Mouse (Mus musculus): ENCODE measurements around the gene Dennd5a. TPM values are rescaled to one million over a fixed set of nuclear protein-coding genes. Genes with fewer than 3 reads are reported as not detected.

Gene Dennd5a
- polyA plus RNA-seq, 1 experiment: 153 TPM

DNA sequence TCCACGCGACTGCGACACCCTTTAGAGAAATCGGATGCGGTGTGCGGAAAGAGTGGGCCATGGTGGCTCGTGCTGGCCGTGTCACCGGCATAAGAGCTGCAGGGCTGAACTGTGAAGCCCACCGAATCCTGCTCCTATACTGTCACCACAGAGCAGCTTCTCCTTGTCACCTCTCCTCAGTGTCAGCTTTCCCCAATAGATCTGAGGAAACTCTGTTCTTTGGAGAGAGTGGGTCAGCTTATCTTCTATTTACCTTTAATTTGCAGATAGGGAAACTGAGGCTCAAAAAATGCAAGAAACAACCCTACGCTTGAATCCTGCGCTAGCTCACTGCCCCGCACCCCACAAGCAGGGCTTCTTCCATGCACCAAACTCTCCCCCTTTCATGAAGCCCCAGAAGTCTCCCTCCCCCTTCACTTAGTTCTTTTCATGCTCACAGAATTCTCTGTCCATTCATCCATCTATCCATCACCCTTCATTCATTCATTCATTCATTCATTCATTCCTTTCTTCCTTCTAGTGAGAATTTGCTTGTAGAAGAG, 414 bp upstream of the Dennd5a start:
- TF ChIP-seq POLR2A (IDR thresholded peaks at IDR 0.05; ENCODE audit: borderline replicate concordance, extremely low read depth, insufficient read depth, insufficient read length, poor library complexity, severe bottlenecking): no peak
- TF ChIP-seq CTCF (IDR thresholded peaks at IDR 0.05; ENCODE audit: borderline replicate concordance, extremely low read depth, insufficient read depth, insufficient read length): no peak
- DNase-seq (ENCODE audit: low read depth): no peak

DNA sequence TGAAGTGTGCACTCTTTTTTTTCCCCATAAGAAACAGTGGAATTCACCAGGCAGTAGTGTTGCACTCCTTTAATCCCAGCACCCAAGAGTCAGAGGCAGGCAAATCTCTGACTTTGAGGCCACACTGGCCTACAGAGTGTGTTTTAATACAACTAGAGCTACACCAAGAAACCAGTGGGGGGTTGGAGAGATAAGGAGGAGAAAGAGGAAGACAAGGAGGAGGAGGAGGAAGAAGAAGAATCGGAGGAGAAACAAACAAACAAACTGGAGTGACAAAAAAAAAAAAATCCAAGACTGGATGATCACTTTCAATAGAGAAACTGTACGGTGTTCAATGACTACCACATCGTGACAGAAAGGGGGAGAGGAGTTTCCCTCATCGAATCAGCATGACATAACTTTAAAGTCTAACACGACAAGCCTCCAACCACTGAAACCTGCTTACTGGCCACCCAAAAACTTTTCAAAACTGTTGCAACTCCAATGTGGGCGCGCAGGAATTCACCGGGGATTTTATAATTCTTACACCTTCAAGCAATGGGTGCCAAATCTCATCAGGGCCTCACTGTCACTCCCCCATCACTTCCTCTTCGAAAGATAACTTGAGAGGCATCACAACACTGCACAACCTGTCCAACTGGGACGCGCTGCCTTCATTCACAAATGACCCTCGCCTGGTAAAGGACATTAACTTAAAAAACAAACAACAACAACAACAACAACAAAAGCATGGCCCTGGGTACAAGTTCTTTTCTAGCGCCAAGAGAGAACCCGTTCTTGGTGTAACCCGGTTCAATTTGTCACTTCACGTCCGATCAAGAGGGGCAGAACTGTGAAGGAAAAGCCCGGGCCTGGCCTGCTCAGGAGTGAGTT, 1.2 kb downstream of the Dennd5a start:
- TF ChIP-seq CTCF (IDR thresholded peaks at IDR 0.05; ENCODE audit: borderline replicate concordance, extremely low read depth, insufficient read depth, insufficient read length) (no peak), POLR2A (IDR thresholded peaks at IDR 0.05; ENCODE audit: borderline replicate concordance, extremely low read depth, insufficient read depth, insufficient read length, poor library complexity, severe bottlenecking) (no peak)
- DNase-seq (ENCODE audit: low read depth): no peak

GRCm38 (mm10) chr7:109957996-109958789, 2.1 kb downstream of the Dennd5a start:
- DNase-seq (ENCODE audit: low read depth): no peak
- TF ChIP-seq POLR2A (IDR thresholded peaks at IDR 0.05; ENCODE audit: borderline replicate concordance, extremely low read depth, insufficient read depth, insufficient read length, poor library complexity, severe bottlenecking) (no peak), CTCF (IDR thresholded peaks at IDR 0.05; ENCODE audit: borderline replicate concordance, extremely low read depth, insufficient read depth, insufficient read length) (no peak)

DNA sequence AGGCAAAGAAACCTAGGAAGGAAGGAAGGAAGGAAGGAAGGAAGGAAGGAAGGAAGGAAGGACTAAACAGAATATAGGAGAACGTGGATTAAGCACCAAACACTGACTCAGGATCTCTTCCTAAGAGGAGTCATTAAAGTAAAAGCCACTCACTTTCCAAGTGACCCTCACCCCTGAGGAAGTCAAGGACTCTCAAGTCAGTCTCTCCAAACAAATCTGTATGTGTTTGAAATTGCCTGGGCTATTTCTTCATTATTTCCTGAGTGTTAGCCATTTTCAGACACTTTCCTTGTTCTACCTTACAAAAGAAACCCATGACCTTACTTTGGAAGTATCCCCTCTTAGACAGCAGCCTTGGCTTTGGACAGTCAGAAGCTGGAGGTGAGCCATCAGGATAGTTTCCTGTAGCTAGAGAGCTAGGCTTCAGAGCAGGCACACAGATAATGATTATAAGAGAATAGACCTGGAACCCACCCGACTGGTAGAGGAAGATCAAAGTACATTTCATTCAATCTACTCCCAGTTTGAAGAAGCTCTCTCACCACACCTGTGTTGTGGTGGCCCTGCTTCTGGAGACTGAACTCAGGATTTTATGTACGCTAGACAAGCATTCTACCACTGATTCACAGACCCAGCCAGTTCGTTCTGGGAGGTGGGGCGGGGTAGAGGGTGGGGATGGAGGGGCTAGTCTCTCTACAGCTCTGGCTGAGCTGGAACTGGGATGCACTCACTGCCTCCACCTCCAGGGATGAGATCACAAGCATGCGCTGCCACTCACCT, 5.5 kb downstream of the Dennd5a start:
- DNase-seq (ENCODE audit: low read depth): no peak
- TF ChIP-seq CTCF (IDR thresholded peaks at IDR 0.05; ENCODE audit: borderline replicate concordance, extremely low read depth, insufficient read depth, insufficient read length) (no peak), POLR2A (IDR thresholded peaks at IDR 0.05; ENCODE audit: borderline replicate concordance, extremely low read depth, insufficient read depth, insufficient read length, poor library complexity, severe bottlenecking) (no peak)

DNA sequence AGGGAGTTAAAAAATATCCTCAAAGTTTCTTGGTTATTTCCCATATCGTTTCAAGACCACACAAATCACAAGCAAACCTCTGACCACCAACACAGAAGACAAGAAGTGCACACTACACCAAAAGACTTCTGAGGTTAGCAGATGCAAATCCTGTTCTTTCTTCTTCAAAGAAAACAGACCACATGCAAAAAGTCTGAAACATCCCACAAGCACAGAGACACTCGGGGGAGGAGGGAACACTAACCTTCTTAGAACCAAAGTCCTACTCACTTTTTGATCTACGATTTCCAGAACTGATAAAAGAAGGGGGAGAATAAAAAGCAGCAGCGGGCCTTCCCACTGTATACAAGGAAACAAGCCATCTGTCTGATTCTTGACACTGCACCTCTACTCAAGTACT, 9.0 kb downstream of the Dennd5a start:
- no peak for DNase-seq (ENCODE audit: low read depth)
- TF ChIP-seq POLR2A (IDR thresholded peaks at IDR 0.05; ENCODE audit: borderline replicate concordance, extremely low read depth, insufficient read depth, insufficient read length, poor library complexity, severe bottlenecking) (no peak), CTCF (IDR thresholded peaks at IDR 0.05; ENCODE audit: borderline replicate concordance, extremely low read depth, insufficient read depth, insufficient read length) (no peak)

DNA sequence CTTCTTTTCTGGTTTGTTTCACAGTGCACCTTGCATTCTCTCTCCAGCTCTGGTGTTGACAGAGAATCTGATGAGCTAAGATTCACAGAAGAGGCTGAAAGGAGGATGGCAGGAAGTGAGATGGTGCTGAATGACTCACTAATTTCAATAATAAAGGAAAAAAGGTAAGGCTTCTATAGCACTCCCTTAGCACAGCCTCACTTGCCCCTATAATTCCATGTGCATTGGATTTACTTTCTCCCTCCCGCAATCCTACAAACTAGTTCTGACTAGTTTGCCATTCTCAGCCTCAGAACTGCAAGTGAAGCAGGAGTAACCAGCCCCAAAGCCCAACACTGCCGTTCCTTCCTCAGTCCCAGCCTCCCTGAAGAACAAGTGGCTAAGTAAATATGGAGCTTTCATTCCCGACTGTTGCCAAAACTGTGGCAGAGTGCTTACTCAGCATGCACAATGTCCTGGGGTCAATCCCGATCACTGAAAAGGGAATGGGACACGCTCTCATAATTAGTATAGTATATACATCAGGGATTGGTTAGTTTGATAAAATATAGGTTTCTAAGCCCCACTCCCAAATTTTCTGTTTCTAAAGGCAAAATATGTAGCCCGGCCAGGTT, 15.7 kb downstream of the Dennd5a start:
- TF ChIP-seq CTCF (IDR thresholded peaks at IDR 0.05; ENCODE audit: borderline replicate concordance, extremely low read depth, insufficient read depth, insufficient read length): no peak
- DNase-seq (ENCODE audit: low read depth): no peak

DNA sequence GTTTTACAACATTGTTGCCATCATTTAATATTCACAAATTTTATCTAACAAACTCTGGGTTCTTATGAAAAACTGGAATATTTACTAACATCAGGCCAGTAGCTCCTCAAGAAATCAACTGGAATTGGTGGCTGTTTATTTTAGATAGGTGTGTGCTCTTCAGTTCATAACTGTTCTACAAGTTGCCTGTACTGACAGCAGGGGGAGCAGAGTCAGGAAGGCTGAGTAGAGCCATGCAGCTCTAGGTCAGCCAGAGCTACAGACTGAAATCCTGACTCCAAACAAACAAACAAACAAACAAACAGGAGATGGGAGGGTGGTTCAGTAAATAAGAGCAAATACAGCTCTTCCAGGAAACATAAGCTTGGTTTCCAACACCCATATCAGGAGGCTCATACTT, 30.6 kb downstream of the Dennd5a start:
- TF ChIP-seq CTCF (IDR thresholded peaks at IDR 0.05; ENCODE audit: borderline replicate concordance, extremely low read depth, insufficient read depth, insufficient read length) (peak; percentile 13; the same call in 1 of the 2 replicates), POLR2A (IDR thresholded peaks at IDR 0.05; ENCODE audit: borderline replicate concordance, extremely low read depth, insufficient read depth, insufficient read length, poor library complexity, severe bottlenecking) (no peak)
- DNase-seq (ENCODE audit: low read depth): peak; percentile 14

- no peak for TF ChIP-seq POLR2A (IDR thresholded peaks at IDR 0.05; ENCODE audit: borderline replicate concordance, extremely low read depth, insufficient read depth, insufficient read length, poor library complexity, severe bottlenecking)
- TF ChIP-seq CTCF (IDR thresholded peaks at IDR 0.05; ENCODE audit: borderline replicate concordance, extremely low read depth, insufficient read depth, insufficient read length): no peak
- peak; percentile 14 for DNase-seq (ENCODE audit: low read depth)
Measured at GRCm38 (mm10) chr7:109928365-109928764, 31.9 kb downstream of the Dennd5a start.

DNA sequence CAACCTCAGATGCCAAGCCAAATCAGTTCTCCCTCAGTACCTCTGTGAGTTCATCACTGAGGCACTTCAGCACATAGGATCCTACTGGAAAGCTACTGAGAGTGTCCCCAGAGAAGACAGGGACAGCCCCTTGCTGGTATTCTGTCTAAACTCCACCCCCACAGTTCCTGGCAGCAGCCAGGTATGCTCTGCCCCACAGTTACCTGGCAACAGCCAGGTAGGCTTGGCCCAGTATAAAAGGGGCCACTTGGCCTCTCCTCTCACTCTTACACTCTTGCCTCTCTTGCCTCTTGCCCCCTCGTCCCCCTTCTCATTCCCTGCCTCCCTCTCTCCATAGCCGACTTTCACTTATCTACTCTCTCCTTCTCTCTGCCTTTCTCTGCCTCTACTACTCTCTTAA, 35.3 kb downstream of the Dennd5a start:
- DNase-seq (ENCODE audit: low read depth): no peak
- TF ChIP-seq POLR2A (IDR thresholded peaks at IDR 0.05; ENCODE audit: borderline replicate concordance, extremely low read depth, insufficient read depth, insufficient read length, poor library complexity, severe bottlenecking): no peak
- no peak for TF ChIP-seq CTCF (IDR thresholded peaks at IDR 0.05; ENCODE audit: borderline replicate concordance, extremely low read depth, insufficient read depth, insufficient read length)

GRCm38 (mm10) chr7:109922889-109923288, 37.4 kb downstream of the Dennd5a start:
- no peak for TF ChIP-seq CTCF (IDR thresholded peaks at IDR 0.05; ENCODE audit: borderline replicate concordance, extremely low read depth, insufficient read depth, insufficient read length)
- TF ChIP-seq POLR2A (IDR thresholded peaks at IDR 0.05; ENCODE audit: borderline replicate concordance, extremely low read depth, insufficient read depth, insufficient read length, poor library complexity, severe bottlenecking): no peak
- no peak for DNase-seq (ENCODE audit: low read depth)

Measured in brain, embryonic 14.5 days (tissue).